Mouse (Mus musculus): ENCODE measurements around the gene Sfi1. TPM values are rescaled to one million over a fixed set of nuclear protein-coding genes. Genes with fewer than 3 reads are reported as not detected.
"Not testable (repeated sequence)": the region's sequence is repeated elsewhere in the genome, so short reads cannot be mapped to it uniquely, and the experiment has no call there.

The Sfi1 gene
- polyA plus RNA-seq, 1 experiment from 2014 or later = 16.4 TPM

- H3K36me3 ChIP-seq = no peaks in the 10 kb centered on the region
- 85% methylated on average over 3 of the region's 3 CpGs for WGBS
- H3K4me3 ChIP-seq = no peak overlapping the region
- no peaks in the 10 kb centered on the region for H3K27me3 ChIP-seq
- ATAC-seq (ENCODE audit: low read depth) = no peak
- H3K27ac ChIP-seq (replicated peaks) = no peak overlapping the region
- no peak overlapping the region for H3K9ac ChIP-seq
- peaks cover 86% of the 10 kb centered on the region for H3K9me3 ChIP-seq
- no peak overlapping the region for H3K4me2 ChIP-seq
- H3K4me1 ChIP-seq (replicated peaks) = no peaks in the 10 kb centered on the region
These were observed 87.1 kb downstream of the Sfi1 start for GRCm38 (mm10) chr11:3106154-3106553.

GRCm38 (mm10) chr11:3105261-3105731, 88.0 kb downstream of the Sfi1 start:
- Histone ChIP-seq H3K9me3 (peaks cover 83% of the 10 kb centered on the region), H3K9ac (no peak overlapping the region), H3K4me2 (no peak overlapping the region), H3K4me1 (replicated peaks) (no peaks in the 10 kb centered on the region), H3K27ac (replicated peaks) (no peak overlapping the region), H3K27me3 (no peaks in the 10 kb centered on the region), H3K4me3 (no peak overlapping the region), H3K36me3 (no peaks in the 10 kb centered on the region)
- 91% methylated on average over 21 of the region's 21 CpGs for WGBS
- ATAC-seq (ENCODE audit: low read depth) = no peak

- H3K36me3 ChIP-seq; H3K9ac ChIP-seq; H3K4me2 ChIP-seq; H3K27me3 ChIP-seq; H3K4me1 ChIP-seq (replicated peaks); H3K27ac ChIP-seq (replicated peaks); ATAC-seq (ENCODE audit: low read depth); H3K4me3 ChIP-seq: not testable (repeated sequence)
- WGBS = 86% methylated on average over 20 of the region's 20 CpGs
- H3K9me3 ChIP-seq = peaks cover 83% of the 10 kb centered on the region
These were observed 88.6 kb downstream of the Sfi1 start for GRCm38 (mm10) chr11:3104501-3105260.

GRCm38 (mm10) chr11:3103619-3104164, 89.6 kb downstream of the Sfi1 start:
- no peak for ATAC-seq (ENCODE audit: low read depth)
- WGBS = 62% methylated on average over 7 of the region's 7 CpGs
- H3K27ac ChIP-seq (replicated peaks) = no peak overlapping the region
- no peaks in the 10 kb centered on the region for H3K36me3 ChIP-seq
- H3K27me3 ChIP-seq = no peaks in the 10 kb centered on the region
- H3K9ac ChIP-seq = no peak overlapping the region
- no peaks in the 10 kb centered on the region for H3K4me1 ChIP-seq (replicated peaks)
- H3K4me3 ChIP-seq = no peak overlapping the region
- H3K4me2 ChIP-seq = no peak overlapping the region
- H3K9me3 ChIP-seq = peaks cover 73% of the 10 kb centered on the region

- 70% methylated on average over 7 of the region's 7 CpGs for WGBS
- not testable (repeated sequence) for ATAC-seq (ENCODE audit: low read depth); H3K27me3 ChIP-seq; H3K4me3 ChIP-seq; H3K27ac ChIP-seq (replicated peaks); H3K36me3 ChIP-seq; H3K4me1 ChIP-seq (replicated peaks); H3K9ac ChIP-seq; H3K4me2 ChIP-seq
- peaks cover 62% of the 10 kb centered on the region for H3K9me3 ChIP-seq
These were observed 90.6 kb downstream of the Sfi1 start for GRCm38 (mm10) chr11:3102626-3103025.

- 70% methylated on average over 10 of the region's 10 CpGs for WGBS
- ATAC-seq (ENCODE audit: low read depth) = no peak
- Histone ChIP-seq H3K27ac (replicated peaks) (no peak overlapping the region), H3K9me3 (peaks cover 61% of the 10 kb centered on the region), H3K4me2 (no peak overlapping the region), H3K36me3 (no peaks in the 10 kb centered on the region), H3K27me3 (no peaks in the 10 kb centered on the region), H3K4me3 (no peak overlapping the region), H3K9ac (no peak overlapping the region), H3K4me1 (replicated peaks) (no peaks in the 10 kb centered on the region)
These were observed 91.3 kb downstream of the Sfi1 start for GRCm38 (mm10) chr11:3101875-3102494.

- H3K9ac ChIP-seq = no peak overlapping the region
- no peak overlapping the region for H3K4me3 ChIP-seq
- ATAC-seq (ENCODE audit: low read depth) = no peak
- H3K36me3 ChIP-seq = no peaks in the 10 kb centered on the region
- H3K4me2 ChIP-seq = no peak overlapping the region
- peaks cover 58% of the 10 kb centered on the region for H3K9me3 ChIP-seq
- H3K27me3 ChIP-seq = no peaks in the 10 kb centered on the region
- WGBS = 77% methylated on average over 25 of the region's 25 CpGs
- H3K27ac ChIP-seq (replicated peaks) = no peak overlapping the region
- H3K4me1 ChIP-seq (replicated peaks) = no peaks in the 10 kb centered on the region
These were observed 92.0 kb downstream of the Sfi1 start for GRCm38 (mm10) chr11:3101072-3101874.

- not testable (repeated sequence) for H3K4me3 ChIP-seq; H3K4me2 ChIP-seq; H3K9ac ChIP-seq; H3K4me1 ChIP-seq (replicated peaks); ATAC-seq (ENCODE audit: low read depth); H3K27me3 ChIP-seq; H3K36me3 ChIP-seq; H3K27ac ChIP-seq (replicated peaks)
- peaks cover 47% of the 10 kb centered on the region for H3K9me3 ChIP-seq
- 74% methylated on average over 12 of the region's 12 CpGs for whole genome bisulfite sequencing
These were observed 93.1 kb downstream of the Sfi1 start for GRCm38 (mm10) chr11:3100066-3100645.

Other genes with a start within 250 kb of the Sfi1 start
- 52.4 and 53.0 TPM in 2 replicates for gene Eif4enif1, start 8.9 kb upstream of the Sfi1 start, polyA plus RNA-seq (2015; fragmentation: Nextera tagmentation; extraction: Ambion mirVana)
- 231 and 270 TPM in 2 replicates for gene Drg1, start 73.0 kb upstream of the Sfi1 start, polyA plus RNA-seq (2015; fragmentation: Nextera tagmentation; extraction: Ambion mirVana)
- 62.2 and 69.6 TPM in 2 replicates for gene Patz1, start 95.4 kb upstream of the Sfi1 start, polyA plus RNA-seq (2015; fragmentation: Nextera tagmentation; extraction: Ambion mirVana)
- gene Pik3ip1, start 136.9 kb upstream of the Sfi1 start, polyA plus RNA-seq (2015; fragmentation: Nextera tagmentation; extraction: Ambion mirVana) = 26.5 and 29.7 TPM in 2 replicates
- 128 and 143 TPM in 2 replicates for gene Limk2, start 215.7 kb upstream of the Sfi1 start, polyA plus RNA-seq (2015; fragmentation: Nextera tagmentation; extraction: Ambion mirVana)